In the genomic region with DNA sequence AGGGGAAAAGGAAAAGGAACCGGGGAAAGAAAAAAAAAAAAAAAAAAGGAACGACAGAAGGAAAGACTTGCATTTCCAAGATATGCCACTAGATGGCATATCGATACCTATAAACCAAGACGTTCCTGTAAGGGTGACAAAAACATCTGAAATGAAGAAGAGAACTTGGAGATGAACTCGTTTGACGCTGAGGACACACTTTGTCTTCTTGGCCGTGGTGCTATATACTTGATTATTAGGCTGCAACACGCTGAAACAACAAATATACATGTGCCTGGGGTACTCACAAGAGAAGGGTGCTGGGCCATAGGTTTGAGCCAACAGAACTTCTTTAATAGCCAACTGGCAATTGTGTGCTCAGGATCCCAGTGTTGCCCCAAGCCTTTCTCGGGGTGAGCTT, we compare ENCODE assay signal across 8 mouse cellular contexts.
DNase-seq lines count a peak whose midpoint lies in the region; ATAC-seq lines count a peak whose summit lies in the region.

No protein-coding gene starts in this region.

- H3K27me3 ChIP-seq in midbrain, embryonic 12.5 days: peaks cover 14% of the 10 kb centered on the region

- ATAC-seq in midbrain, embryonic 12.5 days (ENCODE audit: low FRiP score, low read depth): peak; percentile 68; the same call in 1 of the 2 replicates

- no peaks in the 10 kb centered on the region for H3K9me3 ChIP-seq in midbrain, embryonic 12.5 days

- H3K4me3 ChIP-seq in midbrain, embryonic 12.5 days: no peak overlapping the region

- peak; percentile 15 to 23 for DNase-seq in cerebellum, adult 18-20 months
- no peak for DNase-seq in cerebellum, adult 11 months
- peak; percentile 10 for DNase-seq in thymus, postnatal 14 days
- no peak for DNase-seq in thymus, postnatal 25 days
- DNase-seq in forelimb bud, embryonic 11.5 days (ENCODE audit: low read depth, low spot score): peak; percentile 84
- DNase-seq in kidney, postnatal 36 days: peak; percentile 44 to 63
- no peak for DNase-seq in urinary bladder, postnatal 36 days (ENCODE audit: low spot score in 2 of 2)

- 11% methylated on average over 9 of the region's 9 CpGs for WGBS in midbrain, embryonic 12.5 days

- no peak overlapping the region for H3K27ac ChIP-seq in midbrain, embryonic 12.5 days (replicated peaks)

- no peak overlapping the region for H3K9ac ChIP-seq in midbrain, embryonic 12.5 days (replicated peaks)

- H3K4me2 ChIP-seq in midbrain, embryonic 12.5 days (replicated peaks): no peak overlapping the region

- H3K36me3 ChIP-seq in midbrain, embryonic 12.5 days: no peaks in the 10 kb centered on the region

- H3K4me1 ChIP-seq in midbrain, embryonic 12.5 days: no peaks in the 10 kb centered on the region

Comparison
In these comparisons a context has a peak if more than half of its experiments do, and no peak if none do; other contexts are left out.
1. DNase-seq: peak in cerebellum, adult 18-20 months (2 of 2), thymus, postnatal 14 days (single experiment), forelimb bud, embryonic 11.5 days (single experiment) and kidney, postnatal 36 days (2 of 2); none in cerebellum, adult 11 months (single experiment), thymus, postnatal 25 days (single experiment) and urinary bladder, postnatal 36 days (0 of 2).